Mouse (Mus musculus) heart, adult 9 months (tissue): Measurements from ENCODE around the gene Rtkn2.
A peak's percentile ranks its signal among the peaks of the same experiment; 100 is the strongest.

Experiments
- DNase-seq, 2 experiments: peaks; one replicate each; pipeline ENCODE4 v3.0.0; 2022; ENCODE audit warnings: low spot score in 2 of 2

The Rtkn2 gene

DNA sequence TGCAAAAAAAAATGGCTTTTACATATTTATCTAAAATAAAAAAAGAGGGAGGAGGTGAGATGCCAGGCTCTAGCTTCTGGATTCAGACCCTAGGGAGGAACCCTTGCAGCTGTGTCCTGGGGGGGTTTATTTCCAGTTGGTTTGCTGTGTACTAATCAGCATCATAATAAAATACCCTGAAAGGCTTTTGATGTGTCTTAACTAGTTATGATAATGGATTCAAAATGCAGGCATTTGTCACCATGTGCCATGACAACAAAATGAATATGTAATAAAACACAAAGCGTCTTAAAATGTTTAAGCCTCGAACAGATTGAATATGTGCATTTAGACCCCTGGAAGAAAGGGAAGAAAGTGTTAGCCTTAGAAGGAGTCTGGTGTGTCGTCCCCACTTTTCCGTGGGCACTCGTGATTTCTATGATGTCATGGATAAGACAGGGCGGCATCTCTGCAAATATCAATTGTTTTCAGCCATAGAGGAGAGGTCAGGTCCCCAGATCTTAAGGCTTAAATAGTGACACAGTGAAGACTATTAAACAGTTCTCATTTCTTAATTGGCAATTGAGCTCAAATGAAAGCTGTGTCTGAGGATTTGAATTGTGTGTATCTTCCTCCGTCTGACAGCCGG, 59.7 kb downstream of the Rtkn2 start:
- DNase-seq, result no peak

DNA sequence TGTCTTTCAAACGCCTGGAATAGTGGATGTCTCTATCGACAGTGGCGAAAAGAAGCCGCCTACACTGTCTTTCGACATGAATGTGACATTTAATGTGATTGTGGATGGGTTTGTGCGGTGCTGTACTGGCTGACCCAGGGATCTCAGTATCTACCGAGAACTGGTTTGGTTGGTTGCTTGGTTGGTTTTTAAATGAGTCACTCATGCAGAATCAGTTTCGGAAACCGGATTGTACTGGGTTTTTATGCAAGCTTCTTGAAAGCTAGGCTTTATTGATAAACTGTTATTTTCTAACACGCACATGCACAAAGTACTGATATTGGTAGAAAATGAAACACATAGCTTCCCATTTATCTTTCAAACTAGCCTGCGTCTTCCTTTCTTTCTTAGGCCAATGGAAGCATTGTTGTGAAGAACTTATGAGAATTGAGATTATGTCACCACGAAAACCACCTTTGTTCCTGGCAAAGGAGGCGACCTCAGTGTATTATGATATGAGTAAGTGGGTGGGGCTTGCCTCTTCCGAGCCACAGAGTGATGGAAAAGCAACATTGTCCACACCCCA, 60.4 kb downstream of the Rtkn2 start:
- no peak for DNase-seq

DNA sequence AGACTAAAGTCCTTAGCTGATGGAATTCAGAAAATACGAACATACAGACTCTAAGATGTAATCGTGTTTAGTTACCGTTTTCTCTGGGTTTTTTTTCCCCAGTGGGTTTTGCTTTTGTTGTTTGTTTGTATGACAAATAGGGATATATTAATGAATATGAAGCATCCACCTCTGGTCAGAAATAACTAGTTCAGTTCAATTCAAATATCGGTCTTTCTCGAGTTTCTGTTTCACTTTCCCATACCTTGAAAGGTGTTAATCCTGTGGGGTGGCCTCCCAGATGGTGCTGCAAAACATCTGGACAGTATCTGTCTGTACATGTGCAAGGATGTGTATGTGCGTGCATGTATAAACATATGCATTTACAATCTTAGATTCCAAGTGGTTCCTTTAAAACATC, 61.0 kb downstream of the Rtkn2 start:
- no peak for DNase-seq

DNA sequence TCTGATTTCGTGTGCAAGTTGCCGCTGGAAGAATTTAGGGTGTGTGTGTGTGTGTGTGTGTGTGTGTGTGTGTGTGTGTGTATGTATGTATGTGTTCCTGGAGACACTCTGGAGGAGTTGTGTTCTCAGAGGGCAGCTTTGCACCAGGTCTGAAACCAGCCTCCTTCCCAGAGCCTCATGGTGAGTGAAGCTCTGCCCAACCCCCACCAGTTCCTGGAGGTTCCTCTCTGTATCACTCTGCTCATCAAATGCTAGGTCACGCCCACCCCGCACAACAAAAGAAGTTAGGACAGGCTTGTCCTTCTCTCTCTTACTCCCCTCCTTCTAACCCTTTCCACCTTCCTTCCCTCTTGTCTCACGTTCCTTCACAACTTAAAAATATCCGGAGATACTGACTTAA, 64.6 kb downstream of the Rtkn2 start:
- no peak for DNase-seq

DNA sequence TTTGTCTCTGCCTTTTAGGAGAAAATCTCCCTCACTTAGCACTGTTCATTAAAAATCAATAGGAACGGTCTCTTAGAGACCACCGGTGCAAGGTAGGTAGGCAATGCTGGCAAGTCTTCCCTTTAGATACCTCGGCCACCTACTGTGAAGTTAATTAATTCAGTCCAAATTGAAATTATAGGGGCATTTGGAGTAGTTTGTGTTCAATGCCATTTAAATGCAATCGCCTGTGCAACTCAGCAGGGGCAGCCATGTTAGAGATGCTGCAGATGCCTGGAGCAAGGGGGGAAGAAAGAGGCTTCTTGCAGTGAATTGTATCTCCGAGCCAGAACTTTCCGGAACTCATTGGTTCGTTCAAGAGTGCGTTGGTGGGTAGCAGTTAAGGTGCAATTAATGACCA, 65.5 kb downstream of the Rtkn2 start:
- DNase-seq, result no peak

DNA sequence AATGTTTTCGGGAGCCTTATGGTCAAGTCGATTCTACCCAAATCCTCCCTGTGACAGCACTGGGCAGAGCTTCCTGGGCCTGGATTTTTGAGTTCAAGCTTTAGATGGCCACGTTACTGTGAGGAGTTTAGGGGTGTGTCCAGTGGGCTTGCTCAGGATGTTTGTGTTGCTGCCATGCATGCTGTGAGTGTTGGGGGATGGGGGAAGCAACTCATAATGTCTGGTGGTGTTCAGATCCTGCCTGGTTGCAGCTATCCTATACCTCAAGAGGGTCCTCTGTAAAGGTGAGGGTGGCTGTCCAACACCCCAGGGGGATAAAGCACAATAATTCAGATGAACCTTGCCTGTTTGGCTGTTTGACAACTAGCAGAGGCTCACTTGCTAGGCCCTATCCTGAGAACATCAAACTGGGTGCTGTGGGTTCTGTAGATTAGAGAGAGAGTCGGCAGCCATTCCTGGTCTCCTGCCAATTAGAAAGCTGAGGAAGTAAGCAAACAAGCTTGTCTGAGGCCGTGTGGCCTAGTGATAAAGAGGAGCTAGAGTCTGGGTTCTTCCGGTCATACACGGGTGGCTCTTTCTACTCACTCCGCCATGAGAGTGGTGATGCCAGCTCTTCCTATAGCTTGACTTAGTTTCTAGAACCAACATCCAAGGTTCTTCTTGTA, 69.4 kb downstream of the Rtkn2 start:
- no peak for DNase-seq

DNA sequence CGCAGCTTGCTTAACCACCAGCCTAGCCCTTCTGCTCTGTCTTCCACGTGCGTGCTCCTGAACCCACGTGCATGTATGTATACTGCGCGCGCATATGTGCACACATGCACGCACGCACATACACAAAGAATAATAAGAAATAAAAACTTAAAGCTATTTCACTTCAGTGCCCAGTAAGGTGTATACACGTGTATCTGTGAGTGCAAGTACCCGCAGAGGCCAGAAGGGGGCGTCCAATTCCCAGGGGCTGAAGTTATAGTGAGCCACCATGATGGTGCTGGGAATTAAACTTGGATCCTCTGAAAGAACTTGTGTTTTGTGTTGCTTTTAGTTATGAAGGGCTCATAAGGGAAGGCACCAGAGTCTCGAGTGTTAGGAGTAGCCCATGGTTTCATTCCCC, 71.5 kb downstream of the Rtkn2 start:
- DNase-seq, result no peak

DNA sequence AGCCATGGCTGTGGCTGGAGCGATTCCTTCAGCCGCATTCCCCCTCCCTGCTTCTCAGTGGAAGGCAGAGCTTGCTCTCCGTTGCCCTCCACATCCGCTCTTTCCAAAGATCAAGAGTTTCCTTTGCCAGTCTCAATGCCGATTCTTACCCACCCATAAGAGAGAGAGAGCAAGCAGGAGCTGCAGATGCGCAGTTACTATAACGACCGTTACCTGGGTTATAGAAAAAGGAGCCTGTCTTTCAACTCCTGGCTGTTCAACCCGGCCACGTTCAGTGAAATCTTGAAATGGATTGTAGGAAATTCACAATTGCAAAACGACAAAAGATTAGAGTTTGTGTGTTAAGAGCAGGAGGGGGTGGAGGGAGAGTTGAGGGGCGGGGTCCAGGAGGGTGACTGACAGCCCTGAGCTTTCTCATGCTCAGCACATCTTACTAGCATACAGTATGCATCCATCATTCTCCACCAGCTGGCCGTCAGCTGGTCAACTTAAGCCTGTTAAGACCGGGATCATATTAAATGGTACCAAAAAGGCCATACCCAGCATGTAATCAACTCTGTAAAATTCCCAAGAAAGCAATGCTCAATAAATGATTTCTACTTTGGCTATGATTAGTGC, 72.1 kb downstream of the Rtkn2 start:
- DNase-seq, result no peak

DNA sequence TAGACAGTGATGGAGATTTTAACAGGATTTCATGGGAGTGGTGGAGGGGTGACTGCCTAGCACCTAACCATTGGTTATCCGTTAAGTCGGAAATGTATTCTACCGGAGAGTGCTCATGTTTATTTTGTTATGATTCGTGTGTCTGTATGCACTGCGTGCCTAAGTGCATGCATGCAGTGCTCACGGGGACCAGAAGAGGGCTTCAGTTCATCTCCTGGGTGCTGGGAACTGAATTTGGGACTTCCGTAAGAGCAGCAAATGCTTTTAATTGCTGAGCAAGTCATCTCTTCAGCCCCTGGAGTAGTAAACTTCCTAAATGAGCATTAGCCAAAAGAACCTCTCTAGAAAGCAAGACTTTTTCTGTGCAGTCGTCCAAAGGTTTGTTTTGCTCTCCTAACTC, 72.9 kb downstream of the Rtkn2 start:
- DNase-seq, result no peak

DNA sequence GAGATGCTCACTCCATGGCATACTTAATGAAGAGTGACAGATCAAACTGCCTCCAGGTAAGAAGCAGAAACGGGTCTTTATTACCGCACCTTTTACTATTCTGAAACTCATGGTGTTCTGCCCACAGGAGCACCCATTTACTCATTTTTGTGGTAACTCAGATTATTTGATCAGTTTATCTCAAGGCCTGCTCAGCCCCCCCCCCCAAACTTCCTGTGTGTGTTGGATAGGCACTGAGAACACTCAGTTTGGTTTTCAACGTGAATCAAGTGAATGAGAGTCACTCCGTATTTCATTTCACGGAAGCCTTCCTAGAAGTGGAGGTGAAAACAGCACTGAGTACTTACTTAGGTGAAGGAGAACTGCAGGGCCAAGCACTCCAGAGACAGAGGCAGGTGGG, 74.8 kb downstream of the Rtkn2 start:
- DNase-seq, result no peak

DNA sequence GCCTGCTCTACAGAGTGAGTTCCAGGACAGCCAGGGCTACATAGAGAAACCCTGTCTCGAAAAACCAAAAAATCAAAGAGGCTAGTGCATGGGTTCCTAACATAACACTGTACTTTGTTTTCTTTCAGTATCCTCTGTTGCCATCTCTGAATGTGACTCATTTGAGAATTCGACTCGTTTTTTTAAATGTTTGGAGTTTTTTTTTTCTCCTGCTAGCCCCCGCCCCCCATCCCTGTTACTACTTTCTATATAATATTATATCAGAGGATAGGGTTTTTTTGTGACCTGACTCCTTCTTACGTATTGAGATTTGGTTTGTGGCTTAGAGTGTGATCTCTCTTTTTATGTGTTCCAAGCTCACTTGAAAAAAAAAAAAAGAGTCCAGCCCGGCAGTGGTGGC, 75.3 kb downstream of the Rtkn2 start:
- DNase-seq, result no peak

DNA sequence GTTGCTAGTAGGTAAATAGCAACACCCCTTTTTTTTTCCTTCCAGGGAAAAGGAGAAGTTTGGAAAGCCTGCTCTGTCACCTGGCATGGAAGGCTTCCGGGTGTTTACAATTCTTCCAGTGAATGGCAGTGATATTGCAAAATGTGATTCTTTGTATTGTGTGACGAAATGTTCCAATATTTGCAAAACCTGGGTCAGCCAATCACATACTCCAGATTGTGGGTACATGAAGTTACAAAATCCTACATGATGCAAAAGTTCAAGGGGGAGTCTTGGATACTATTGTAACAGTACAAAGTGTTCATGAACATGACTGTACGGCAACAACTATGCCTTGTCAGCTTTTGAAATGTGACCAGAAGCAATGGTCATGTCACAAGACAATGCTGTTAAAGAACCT, 78.5 kb downstream of the Rtkn2 start:
- no peak for DNase-seq

DNA sequence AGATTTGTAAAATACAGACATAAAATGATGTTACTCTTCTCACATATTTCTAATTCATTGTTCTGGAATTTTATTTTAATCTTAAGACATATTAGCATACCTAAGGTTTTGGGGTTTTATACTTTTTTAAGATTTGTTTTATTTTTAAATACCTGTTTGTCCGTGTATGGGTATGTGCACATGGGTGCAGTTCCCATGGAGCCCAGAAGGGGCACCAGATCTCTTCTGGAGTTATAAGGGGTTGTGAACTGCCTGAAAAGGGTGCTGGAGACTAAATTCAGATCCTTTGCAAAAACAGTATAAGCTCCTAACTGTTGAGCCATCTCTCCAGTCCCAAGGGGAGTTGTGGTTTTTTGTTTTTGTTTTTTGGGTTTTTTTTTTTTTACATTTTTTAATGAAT, 79.0 kb downstream of the Rtkn2 start:
- no peak for DNase-seq

DNA sequence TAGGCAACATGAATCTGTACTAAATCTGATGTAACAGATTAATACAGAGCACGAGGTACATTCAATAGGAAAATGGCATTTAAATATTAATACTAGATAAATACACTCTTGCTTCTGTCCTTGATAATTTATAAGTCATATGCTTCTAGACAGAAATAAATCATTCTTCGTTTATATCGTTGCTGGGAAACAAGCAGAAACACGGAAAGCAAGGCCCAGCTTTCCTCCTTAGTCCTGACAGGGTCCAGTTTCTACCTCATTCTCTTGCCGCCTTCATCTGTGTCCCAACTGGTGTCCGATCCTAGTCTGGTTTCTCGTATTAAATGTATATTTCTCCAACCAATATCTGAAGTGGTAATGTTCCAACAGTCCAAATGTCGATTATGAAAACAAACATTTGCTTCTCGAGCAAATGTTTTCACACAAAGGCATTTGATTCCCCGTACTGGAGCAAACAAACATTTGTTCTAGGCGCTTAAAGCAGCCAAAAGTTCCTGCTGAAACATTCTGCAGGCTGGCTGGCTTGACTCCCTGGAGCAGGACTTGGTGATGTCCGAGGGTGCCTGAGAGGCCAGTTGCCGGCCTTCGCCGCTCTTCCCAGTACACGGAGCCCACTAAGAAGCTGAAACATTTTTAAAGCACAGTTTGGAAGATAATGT, 81.3 kb downstream of the Rtkn2 start:
- DNase-seq, result peak; percentile 36 to 57

DNA sequence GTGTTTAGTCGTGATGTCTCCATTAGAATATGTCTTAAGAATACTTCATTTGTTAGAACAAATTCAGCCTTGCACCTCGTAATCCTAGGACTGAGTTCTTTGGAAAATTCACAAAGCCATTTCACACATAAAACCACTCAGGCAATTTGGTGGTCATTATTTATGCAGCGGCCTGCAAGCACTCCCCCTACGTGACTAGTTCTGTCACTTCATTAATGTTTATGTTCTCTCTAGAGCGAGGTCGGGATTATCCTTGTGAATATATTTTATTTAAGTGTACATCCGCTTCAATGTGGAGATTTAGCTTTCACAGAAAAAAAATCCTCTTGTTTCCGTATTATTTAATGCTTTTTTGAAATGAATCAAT, 81.9 kb downstream of the Rtkn2 start:
- DNase-seq, result no peak

DNA sequence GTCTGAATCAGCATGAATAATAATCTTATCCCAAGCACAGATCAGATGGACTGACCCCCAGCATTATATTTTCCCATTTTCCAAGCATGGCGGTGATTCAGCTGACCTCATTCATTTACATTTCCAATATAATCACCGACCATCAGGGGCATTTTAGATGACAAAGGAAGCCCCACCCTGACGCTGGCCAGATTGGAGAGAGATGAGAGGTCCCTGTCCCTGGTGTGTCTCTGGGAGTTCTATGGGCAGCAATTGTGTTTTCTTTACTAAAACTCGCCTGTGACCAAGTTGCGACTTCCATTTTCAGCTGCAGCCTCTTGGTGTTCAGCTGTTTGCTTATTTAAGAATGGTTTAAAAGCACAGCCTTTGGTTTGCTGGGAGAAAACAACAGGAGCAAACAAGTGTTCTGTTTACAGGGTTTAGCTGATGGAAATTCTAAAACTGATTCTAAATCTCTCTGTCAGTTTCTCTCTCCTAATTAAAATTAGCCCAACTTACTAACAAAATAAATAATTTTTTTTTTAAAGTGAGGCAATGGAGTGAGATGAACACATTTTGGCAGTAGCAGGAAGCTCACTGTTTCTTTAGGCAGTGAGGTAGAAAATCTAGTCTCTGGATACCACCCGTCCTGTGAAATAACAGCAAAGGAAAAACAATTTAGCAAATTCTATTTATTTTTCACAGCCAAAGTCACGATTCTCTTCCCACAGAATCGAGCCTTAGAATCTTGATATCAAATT, 84.6 kb downstream of the Rtkn2 start:
- no peak for DNase-seq

DNA sequence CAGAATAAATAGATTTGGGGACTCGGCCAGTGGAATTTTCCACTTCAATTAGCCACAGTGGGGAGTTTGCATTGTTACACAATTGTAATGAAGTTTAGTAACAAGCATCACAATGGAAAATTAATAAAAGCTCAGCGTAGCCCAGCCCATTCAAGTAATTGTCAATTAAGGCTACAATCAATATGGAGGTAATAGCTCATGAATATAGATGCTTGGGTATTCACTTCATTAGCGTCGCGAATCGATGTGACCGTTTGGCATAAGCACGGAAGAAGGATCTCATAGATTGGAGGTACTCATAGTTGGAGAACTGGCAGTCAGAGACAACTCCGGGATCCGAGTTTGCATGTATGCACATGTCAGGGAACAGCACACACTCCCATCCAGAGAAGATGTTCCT, 85.2 kb downstream of the Rtkn2 start:
- DNase-seq, result no peak

DNA sequence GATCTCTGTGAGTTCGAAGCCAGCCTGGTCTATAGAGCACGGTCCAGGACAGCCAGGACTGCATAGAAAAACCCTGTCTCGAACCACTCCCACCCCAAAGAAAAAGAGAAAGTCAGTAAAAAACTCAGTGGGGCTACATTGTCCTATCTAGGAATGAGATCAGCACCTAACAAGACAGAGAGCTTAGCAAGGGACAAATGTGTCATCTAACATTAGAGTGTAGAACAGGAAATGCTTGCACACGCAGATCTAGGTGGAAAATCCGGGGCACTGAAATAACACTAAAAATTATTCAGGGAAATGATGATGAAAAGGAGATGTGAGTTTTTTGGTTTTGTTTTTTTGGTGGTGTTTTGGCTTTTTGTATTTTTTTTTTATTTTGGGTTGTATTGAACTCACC, 86.8 kb downstream of the Rtkn2 start:
- DNase-seq, result no peak

DNA sequence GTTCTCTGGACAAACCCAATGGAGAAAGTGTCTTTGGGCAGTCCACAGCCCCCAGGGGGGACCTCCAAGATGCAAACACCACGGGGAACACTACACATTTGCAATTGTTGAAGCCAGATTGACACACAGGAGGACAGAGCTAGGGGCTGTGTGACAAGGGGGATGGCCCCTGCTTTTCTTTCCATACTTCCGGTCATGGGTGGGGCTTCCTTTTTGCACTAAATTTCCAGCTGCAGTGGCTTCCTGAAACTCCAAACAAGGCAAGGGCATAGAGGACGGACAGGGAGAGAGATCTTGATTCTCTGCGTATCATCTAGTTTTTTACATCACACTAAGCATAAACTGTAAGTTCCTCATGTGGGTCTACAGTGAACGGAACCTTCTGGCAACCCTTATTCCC, 88.6 kb downstream of the Rtkn2 start:
- no peak for DNase-seq

DNA sequence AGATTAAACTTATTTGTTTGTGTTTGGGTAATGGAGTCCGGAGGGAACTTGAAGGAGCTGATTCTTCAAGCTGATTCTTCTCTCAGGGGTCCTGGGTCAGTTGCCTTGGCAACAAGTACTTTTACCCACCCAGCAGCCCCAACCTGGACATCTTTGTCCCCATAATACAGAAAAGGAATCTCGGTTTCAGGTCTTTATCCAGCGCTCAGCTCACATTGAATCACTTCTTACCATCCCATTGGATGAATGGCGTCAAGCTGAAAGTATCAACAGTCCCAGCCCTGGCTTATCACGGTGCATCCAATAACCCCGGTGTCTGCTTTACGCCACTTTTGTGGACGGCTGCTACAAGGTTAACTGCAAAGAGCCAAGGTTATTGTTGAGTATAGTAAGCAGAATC, 89.1 kb downstream of the Rtkn2 start:
- DNase-seq, result no peak

DNA sequence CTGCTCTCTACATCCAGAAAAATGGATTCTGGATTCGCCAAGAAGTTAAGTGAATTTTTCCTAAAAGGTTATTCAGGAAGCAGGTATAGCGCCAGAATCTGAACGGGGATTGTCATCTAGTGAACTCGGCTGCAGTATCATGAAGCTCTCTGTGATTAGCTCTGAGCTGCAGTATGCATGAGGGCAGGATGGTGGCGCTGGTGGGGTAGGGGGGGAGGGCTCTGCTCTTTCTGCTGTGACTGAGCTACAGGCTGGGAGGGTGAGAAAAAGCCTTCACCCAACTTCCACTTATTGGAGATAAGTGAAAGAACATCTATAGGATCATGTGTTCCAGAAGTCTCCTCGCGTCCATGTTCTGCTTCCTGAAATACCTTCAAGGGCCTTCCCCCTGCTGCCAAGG, 91.7 kb downstream of the Rtkn2 start:
- DNase-seq, result no peak

DNA sequence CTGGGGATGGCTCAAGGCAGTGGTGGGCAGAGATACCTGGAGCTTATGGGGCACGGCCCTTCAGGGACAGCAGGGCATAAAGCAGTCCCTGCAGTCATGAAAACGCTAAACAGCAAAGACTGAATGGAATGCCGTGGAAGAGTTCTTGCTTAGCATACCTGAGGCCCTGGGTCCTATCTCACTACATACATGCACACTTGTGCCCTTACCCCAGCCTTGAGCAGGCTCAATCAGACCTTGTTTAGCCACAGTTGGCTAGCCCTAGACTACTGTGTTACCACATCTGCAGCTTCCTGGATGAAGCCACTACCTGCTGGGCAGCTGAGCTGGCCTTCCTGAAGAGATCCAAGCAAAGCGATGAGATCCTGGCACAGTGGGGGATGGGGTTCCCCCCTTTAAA, 93.3 kb downstream of the Rtkn2 start:
- no peak for DNase-seq
